Mouse (Mus musculus): Measurements from ENCODE around the gene Bnip1. TPM values are rescaled to one million over a fixed set of nuclear protein-coding genes. Genes with fewer than 3 reads are reported as not detected.

Bnip1 gene
- polyA plus RNA-seq, 1 experiment = 2.9 TPM

- H3K27me3 ChIP-seq (ENCODE audit: control insufficient read depth) = no peaks in the 10 kb centered on the region
- peaks cover 74% of the 10 kb centered on the region for H3K36me3 ChIP-seq (ENCODE audit: control insufficient read depth)
- TF ChIP-seq TAL1 (IDR thresholded peaks at IDR 0.05; ENCODE audit: low read length) (no peak), GATA1 (IDR thresholded peaks at IDR 0.05; ENCODE audit: low read length) (no peak)
- H3K4me1 ChIP-seq (ENCODE audit: control insufficient read depth) = peaks cover 14% of the 10 kb centered on the region
- H3K4me3 ChIP-seq (replicated peaks) = no peak overlapping the region
- H3K9me3 ChIP-seq (ENCODE audit: control insufficient read depth, low read length) = no peaks in the 10 kb centered on the region
These were observed 9.7 kb downstream of the Bnip1 start for GRCm38 (mm10) chr17:26790269-26791214.

GRCm38 (mm10) chr17:26791580-26791979 is 10.7 kb downstream of the Bnip1 start:
- peaks cover 2% of the 10 kb centered on the region; the same call in 1 of the 2 replicates for H3K27me3 ChIP-seq (ENCODE audit: control insufficient read depth)
- peaks cover 67% of the 10 kb centered on the region for H3K36me3 ChIP-seq (ENCODE audit: control insufficient read depth)
- 0 out of 2 replicates have a peak, but pooled peaks cover 2% of the 10 kb centered on the region for H3K9me3 ChIP-seq (ENCODE audit: control insufficient read depth, low read length)
- TF ChIP-seq TAL1 (IDR thresholded peaks at IDR 0.05; ENCODE audit: low read length) (no peak), GATA1 (IDR thresholded peaks at IDR 0.05; ENCODE audit: low read length) (no peak)
- peaks cover 9% of the 10 kb centered on the region for H3K4me1 ChIP-seq (ENCODE audit: control insufficient read depth)
- H3K4me3 ChIP-seq (replicated peaks) = no peak overlapping the region

DNA sequence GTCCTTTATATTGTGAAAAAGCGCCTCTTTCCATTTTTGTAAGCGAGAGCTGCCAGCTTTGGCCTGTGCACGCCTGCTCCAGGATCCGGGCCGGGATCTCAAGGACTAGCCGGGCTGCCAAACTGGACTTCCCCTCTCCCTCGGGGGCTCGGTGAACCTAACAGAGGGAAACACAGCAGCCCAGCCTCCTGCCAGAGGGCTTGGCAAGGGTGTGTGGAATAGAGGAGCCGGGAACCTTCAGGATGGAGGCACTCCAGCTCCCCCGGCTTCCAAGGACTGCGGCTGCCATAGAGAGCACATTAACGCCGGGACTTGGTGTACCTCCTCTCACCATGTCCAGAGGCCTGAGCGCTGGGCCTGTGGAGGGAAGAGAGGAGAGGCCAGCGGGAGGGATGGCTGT is 11.2 kb downstream of the Bnip1 start:
- Histone ChIP-seq H3K27me3 (ENCODE audit: control insufficient read depth) (peaks cover 2% of the 10 kb centered on the region; the same call in 1 of the 2 replicates), H3K36me3 (ENCODE audit: control insufficient read depth) (peaks cover 62% of the 10 kb centered on the region), H3K4me3 (replicated peaks) (no peak overlapping the region)

GRCm38 (mm10) chr17:26793068-26793765 is 12.4 kb downstream of the Bnip1 start:
- Histone ChIP-seq H3K36me3 (ENCODE audit: control insufficient read depth) (peaks cover 55% of the 10 kb centered on the region), H3K9me3 (ENCODE audit: control insufficient read depth, low read length) (0 out of 2 replicates have a peak, but pooled peaks cover 2% of the 10 kb centered on the region), H3K4me1 (ENCODE audit: control insufficient read depth) (peaks cover 7% of the 10 kb centered on the region), H3K27me3 (ENCODE audit: control insufficient read depth) (peaks cover 6% of the 10 kb centered on the region), H3K4me3 (replicated peaks) (no peak overlapping the region)
- TF ChIP-seq TAL1 (IDR thresholded peaks at IDR 0.05; ENCODE audit: low read length) (no peak), GATA1 (IDR thresholded peaks at IDR 0.05; ENCODE audit: low read length) (no peak)

More for the DNA sequence above, 11.2 kb downstream of the Bnip1 start:
- TF ChIP-seq TAL1 (IDR thresholded peaks at IDR 0.05; ENCODE audit: low read length) (no peak), GATA1 (IDR thresholded peaks at IDR 0.05; ENCODE audit: low read length) (no peak)
- H3K4me1 ChIP-seq (ENCODE audit: control insufficient read depth) = peaks cover 7% of the 10 kb centered on the region
- H3K9me3 ChIP-seq (ENCODE audit: control insufficient read depth, low read length) = 0 out of 2 replicates have a peak, but pooled peaks cover 2% of the 10 kb centered on the region

DNA sequence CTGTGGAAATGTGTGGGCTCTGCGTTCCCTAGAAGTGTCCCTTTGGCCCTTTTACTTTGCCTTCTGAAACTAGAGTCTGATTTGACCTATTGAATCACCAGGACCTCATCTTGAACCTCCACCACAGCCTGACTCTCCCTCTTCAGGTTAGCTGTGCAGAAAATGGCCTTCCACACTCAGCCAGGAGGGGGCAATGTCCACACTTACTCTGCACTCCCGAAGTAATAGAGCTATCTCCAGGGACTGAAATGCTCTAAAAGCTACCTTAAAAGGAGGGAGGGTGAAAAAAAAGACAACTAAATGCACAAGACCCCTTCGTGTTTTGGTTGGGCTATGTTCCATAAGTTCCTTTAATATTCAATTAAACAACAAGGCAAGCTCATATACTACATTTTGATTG is 13.9 kb downstream of the Bnip1 start:
- Histone ChIP-seq H3K4me3 (replicated peaks) (no peak overlapping the region), H3K4me1 (ENCODE audit: control insufficient read depth) (peaks cover 7% of the 10 kb centered on the region), H3K9me3 (ENCODE audit: control insufficient read depth, low read length) (0 out of 2 replicates have a peak, but pooled peaks cover 2% of the 10 kb centered on the region), H3K36me3 (ENCODE audit: control insufficient read depth) (peaks cover 41% of the 10 kb centered on the region), H3K27me3 (ENCODE audit: control insufficient read depth) (peaks cover 12% of the 10 kb centered on the region)
- TF ChIP-seq GATA1 (IDR thresholded peaks at IDR 0.05; ENCODE audit: low read length) (no peak), TAL1 (IDR thresholded peaks at IDR 0.05; ENCODE audit: low read length) (no peak)

GRCm38 (mm10) chr17:26795386-26795785 is 14.5 kb downstream of the Bnip1 start:
- Histone ChIP-seq H3K27me3 (ENCODE audit: control insufficient read depth) (peaks cover 12% of the 10 kb centered on the region), H3K36me3 (ENCODE audit: control insufficient read depth) (peaks cover 35% of the 10 kb centered on the region), H3K4me3 (replicated peaks) (no peak overlapping the region), H3K4me1 (ENCODE audit: control insufficient read depth) (peaks cover 7% of the 10 kb centered on the region), H3K9me3 (ENCODE audit: control insufficient read depth, low read length) (0 out of 2 replicates have a peak, but pooled peaks cover 2% of the 10 kb centered on the region)
- TF ChIP-seq TAL1 (IDR thresholded peaks at IDR 0.05; ENCODE audit: low read length) (no peak), GATA1 (IDR thresholded peaks at IDR 0.05; ENCODE audit: low read length) (no peak)

DNA sequence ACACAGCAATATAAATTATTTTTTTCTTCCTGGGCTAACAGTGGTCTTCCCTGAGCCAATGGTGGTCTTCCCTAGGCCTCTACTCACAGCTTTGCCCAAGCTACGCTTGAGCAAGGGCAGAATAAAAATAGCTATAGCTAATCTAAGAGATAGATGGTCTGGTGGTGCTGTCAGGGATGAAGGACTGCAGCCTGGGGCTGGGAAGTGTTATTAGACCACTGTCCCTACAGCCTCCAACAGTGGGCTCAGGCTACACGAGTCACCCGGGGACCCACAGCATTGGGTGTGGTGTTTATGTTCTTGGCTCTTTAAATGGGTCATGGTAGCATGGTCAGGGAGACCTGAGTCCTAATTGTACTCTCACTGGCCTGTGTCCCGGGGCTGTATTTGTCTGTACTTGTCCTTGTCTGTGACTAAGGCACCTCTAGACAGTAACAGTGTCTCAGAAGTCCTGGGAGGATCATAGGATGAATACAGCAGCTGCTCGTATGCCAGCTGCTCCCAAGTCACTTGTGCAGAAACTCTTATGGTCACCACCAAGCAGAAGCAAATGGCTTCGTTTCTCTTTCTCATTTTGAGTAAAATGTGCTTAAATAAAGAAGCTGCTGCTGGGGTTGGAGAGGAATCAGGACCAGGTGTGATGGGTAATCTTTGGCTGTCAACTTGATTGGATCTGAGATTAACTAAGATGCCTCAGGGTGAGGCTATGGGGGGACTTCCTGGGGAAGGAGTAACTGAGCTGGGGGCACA is 16.7 kb downstream of the Bnip1 start:
- Histone ChIP-seq H3K4me1 (ENCODE audit: control insufficient read depth) (peaks cover 7% of the 10 kb centered on the region), H3K4me3 (replicated peaks) (no peak overlapping the region), H3K27me3 (ENCODE audit: control insufficient read depth) (peaks cover 12% of the 10 kb centered on the region), H3K9me3 (ENCODE audit: control insufficient read depth, low read length) (0 out of 2 replicates have a peak, but pooled peaks cover 2% of the 10 kb centered on the region), H3K36me3 (ENCODE audit: control insufficient read depth) (peaks cover 13% of the 10 kb centered on the region)
- no peak for TF ChIP-seq TAL1 (IDR thresholded peaks at IDR 0.05; ENCODE audit: low read length)
- TF ChIP-seq GATA1 (IDR thresholded peaks at IDR 0.05; ENCODE audit: low read length) = no peak

DNA sequence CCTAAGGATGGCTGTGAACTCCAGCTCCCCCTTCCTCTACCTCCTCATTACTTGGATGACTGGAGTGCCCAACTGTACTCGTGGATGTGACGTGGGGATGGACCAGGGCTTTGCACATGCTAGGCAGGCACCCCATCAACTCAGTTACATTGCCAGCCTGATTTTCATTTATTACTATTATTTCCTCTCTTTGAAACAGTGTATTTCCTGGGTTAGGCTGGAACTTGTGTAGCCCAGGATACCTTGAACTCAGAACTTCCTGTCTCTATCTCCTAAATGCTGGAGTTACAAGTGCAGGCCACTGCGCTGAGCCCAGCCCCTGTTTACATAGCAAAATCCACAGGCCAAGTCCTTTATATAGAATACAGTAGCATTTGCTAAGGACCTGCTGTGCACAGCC is 22.0 kb downstream of the Bnip1 start:
- peaks cover 11% of the 10 kb centered on the region for H3K27me3 ChIP-seq (ENCODE audit: control insufficient read depth)
- TF ChIP-seq TAL1 (IDR thresholded peaks at IDR 0.05; ENCODE audit: low read length) (no peak), GATA1 (IDR thresholded peaks at IDR 0.05; ENCODE audit: low read length) (no peak)
- H3K4me3 ChIP-seq (replicated peaks) = no peak overlapping the region
- no peaks in the 10 kb centered on the region for H3K36me3 ChIP-seq (ENCODE audit: control insufficient read depth)
- H3K4me1 ChIP-seq (ENCODE audit: control insufficient read depth) = no peaks in the 10 kb centered on the region
- peaks cover 9% of the 10 kb centered on the region for H3K9me3 ChIP-seq (ENCODE audit: control insufficient read depth, low read length)
